ENCODE assay signal across 9 mouse cellular contexts in the genomic region with DNA sequence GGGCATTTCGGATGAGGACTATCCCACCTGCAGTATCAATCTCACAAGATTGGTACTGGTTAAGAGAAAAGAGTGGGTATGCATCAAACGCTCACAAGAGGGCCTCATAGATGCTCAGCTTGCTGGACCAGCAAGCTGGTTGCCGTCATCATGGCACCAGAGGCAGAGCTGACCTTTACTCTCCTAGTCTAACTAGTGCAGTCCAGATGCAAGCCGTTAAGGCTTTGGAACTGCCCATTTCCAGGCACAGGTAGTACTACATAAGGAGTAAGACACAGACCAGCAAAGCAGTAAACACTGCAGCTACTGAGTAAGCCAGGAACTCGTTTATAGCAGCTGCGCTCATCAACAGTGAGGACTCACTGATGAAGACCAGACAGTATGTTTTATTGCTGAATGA.
DNase-seq lines count a peak whose midpoint lies in the region; ATAC-seq lines count a peak whose summit lies in the region.
"Had no signal": no experiment of that assay in that cellular context is flagged by ENCODE, and none has a peak within 500 bp of the region (broad histone marks: within the 10 kb centered on the region; RNA-seq: fewer than 3 reads in every experiment).

No protein-coding gene starts in this region.

- no peaks in the 10 kb centered on the region for H3K27me3 ChIP-seq in heart, embryonic 12.5 days (replicated peaks)
- no peaks in the 10 kb centered on the region for H3K27me3 ChIP-seq in stomach, embryonic 15.5 days (replicated peaks)

- H3K27ac ChIP-seq in heart, embryonic 12.5 days (ENCODE audit: poor library complexity, severe bottlenecking): peak overlapping the region; percentile 5; the same call in 1 of the 2 replicates
- 0 out of 2 replicates have a peak overlapping the region, but pooled peaks have one; percentile 23 for H3K27ac ChIP-seq in stomach, embryonic 15.5 days

- peak; percentile 49 for DNase-seq in gastrocnemius, adult 18-20 months (ENCODE audit: low spot score)
- no peak for DNase-seq in gastrocnemius, postnatal 14 days
- DNase-seq in ZHBTc4 (ENCODE audit: low read depth, low spot score): peak; percentile 10
- DNase-seq in kidney, postnatal 4 days: peak; percentile 32 to 61
- DNase-seq in left cerebral cortex, postnatal 4 days: no peak

- no peak overlapping the region for H3K4me3 ChIP-seq in heart, embryonic 12.5 days
- no peak overlapping the region for H3K4me3 ChIP-seq in stomach, embryonic 15.5 days (replicated peaks)

- H3K9ac ChIP-seq in heart, embryonic 12.5 days: no peak overlapping the region
- H3K9ac ChIP-seq in stomach, embryonic 15.5 days: no peak overlapping the region

- no peak for ATAC-seq in heart, embryonic 12.5 days (ENCODE audit: insufficient number of reproducible peaks, low FRiP score)
- no peak for ATAC-seq in stomach, embryonic 15.5 days (ENCODE audit: insufficient read depth, low FRiP score, low read depth)
- no peak for ATAC-seq in granulocyte monocyte progenitor cell, adult 5-6 weeks (replicated peaks; ENCODE audit: poor library complexity, severe bottlenecking)

- intact Hi-C loops in gastrocnemius, postnatal 14 days (cut with DNase I; ENCODE audit: low total_unique reads): no loop called here
- intact Hi-C loops in left cerebral cortex, postnatal 4 days (cut with DNase I): loop anchor here (10.0 kb wide), 1 partner anchor 292 kb away; no protein-coding TSS in a partner anchor

- H3K36me3 ChIP-seq in heart, embryonic 12.5 days: no peaks in the 10 kb centered on the region
- no peaks in the 10 kb centered on the region for H3K36me3 ChIP-seq in stomach, embryonic 15.5 days
- H3K36me3 ChIP-seq: G1E had no signal

- no peaks in the 10 kb centered on the region for H3K9me3 ChIP-seq in heart, embryonic 12.5 days (replicated peaks)
- H3K9me3 ChIP-seq in stomach, embryonic 15.5 days: no peaks in the 10 kb centered on the region
- H3K9me3 ChIP-seq: G1E had no signal

- no peak overlapping the region for H3K4me2 ChIP-seq in heart, embryonic 12.5 days
- no peak overlapping the region for H3K4me2 ChIP-seq in stomach, embryonic 15.5 days

- WGBS in heart, embryonic 12.5 days: 63% methylated on average over 6 of the region's 6 CpGs
- WGBS in stomach, embryonic 15.5 days: 48% methylated on average over 6 of the region's 6 CpGs

- peaks cover 28% of the 10 kb centered on the region for H3K4me1 ChIP-seq in heart, embryonic 12.5 days (replicated peaks)
- peaks cover 22% of the 10 kb centered on the region for H3K4me1 ChIP-seq in stomach, embryonic 15.5 days

Comparison
In these comparisons a context has a peak if more than half of its experiments do, and no peak if none do; other contexts are left out.
1. DNase-seq: peak in gastrocnemius, adult 18-20 months (single experiment), ZHBTc4 (single experiment) and kidney, postnatal 4 days (2 of 2); none in gastrocnemius, postnatal 14 days (single experiment) and left cerebral cortex, postnatal 4 days (single experiment).